Mouse (Mus musculus) granulocyte monocyte progenitor cell, adult 5-6 weeks (primary cell): ENCODE measurements at regions not wholly inside any gene's neighbourhood (a gene's known extent, or its start where the extent isn't known, plus 50 kb on each side); places are given as distances from the start of the nearest gene placed in this dataset.

Experiments used
- ATAC-seq: replicated peaks from 2 replicates; pipeline ENCODE4 v1.8.0; 2016; ENCODE audit warnings: mild to moderate bottlenecking, moderate TSS enrichment, inconsistent platforms; ENCODE audit not compliant: poor library complexity, severe bottlenecking

DNA sequence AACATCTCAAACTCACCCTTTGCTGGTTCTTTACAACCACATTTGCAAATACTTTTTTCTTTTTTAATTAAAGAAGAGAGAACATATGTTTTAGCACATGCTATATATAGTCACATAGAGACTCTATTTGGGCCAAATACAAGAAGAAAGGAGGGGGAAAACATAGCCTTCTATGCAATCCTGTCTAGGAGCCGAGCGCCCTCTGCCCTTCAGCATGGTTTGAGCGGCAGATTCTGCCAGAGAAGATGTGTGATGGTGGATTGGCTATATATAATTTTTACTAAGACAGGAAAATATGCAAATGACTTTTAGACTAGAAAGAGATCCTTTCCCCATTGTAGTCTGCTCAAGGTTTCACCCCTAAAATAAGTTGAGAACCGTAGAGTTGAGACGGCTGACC lies 60.0 kb upstream of the Myom1 start:
- no peak for ATAC-seq

DNA sequence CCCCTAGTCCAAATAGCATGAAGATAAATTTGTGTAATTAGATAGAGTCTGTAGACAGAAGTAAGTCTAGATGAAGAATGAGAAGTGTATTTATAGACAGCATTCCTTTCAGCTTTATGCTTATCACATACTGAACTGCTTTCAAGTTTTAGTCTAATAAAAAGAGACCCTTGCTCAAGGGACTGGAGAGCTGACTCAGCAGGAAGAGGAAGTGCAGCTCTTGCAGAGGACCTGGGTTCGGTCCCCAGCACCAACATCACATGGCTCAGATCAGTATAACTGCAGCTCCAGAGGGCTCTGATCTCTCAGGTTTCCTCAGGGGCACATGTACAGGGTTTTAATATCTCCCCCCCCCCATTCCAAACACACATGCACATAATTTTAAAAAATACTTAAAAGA lies 68.2 kb upstream of the Myom1 start:
- ATAC-seq = no peak

DNA sequence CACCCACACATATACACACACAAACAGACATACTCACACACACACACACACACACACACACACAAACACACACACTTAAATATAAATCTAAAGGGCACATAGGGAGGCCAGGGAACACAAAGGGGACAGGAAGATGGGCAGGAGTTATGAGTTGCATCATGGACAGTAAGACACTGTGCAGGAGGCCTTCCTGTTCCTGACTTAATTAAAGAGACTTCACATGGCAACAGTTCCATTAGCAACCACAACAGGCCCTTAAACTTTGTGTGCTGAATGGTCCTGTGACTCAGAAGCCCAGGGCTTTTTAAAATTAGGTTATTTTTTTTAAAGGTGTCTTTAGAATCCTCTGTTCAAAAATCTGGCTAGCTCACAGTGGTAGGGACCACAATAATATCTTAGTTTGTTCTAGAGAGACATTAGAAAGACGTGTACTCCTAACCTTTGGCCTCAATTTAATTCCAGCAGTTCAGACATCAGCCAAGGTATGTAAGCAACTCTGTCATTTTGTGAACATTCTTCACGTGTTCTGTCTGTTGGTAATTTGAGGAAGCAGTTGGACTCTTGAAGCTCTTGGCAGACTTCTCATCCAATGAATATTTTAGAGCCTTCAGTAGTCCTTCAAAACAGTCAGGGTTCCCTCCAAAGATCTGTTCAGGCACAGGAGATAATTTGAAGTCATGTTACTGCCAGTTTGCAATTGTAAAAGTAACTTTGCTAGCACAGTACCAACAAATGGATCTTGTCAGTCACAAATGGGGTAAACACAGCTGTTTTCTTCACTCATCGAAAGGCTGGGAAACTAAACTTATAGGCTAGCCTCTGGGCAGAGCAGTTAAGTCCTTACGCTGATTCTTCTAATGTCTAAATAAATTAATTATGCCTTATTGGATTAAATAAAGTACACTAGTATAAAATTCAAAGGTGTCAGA lies 69.0 kb upstream of the Myom1 start:
- peak; percentile 60; the same call in 1 of the 2 replicates for ATAC-seq

DNA sequence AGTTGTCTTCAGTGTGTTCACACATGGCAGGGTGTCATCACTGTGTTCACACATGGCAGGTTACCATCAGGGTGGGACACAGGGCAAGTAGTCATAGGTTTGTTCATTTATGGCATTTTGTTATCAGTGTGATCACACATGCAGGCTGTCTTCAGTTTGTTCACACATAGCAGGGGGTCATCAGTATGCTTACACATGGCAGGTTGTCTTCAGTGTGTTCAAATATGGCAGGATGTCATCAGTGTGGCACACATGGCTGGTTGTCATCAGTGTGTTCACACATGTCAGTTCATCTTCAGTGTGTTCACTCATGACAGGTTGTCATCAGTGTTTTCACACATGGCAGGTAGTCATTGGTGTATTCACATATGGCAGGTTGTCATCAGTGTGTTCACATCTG lies 69.9 kb upstream of the Myom1 start:
- no peak for ATAC-seq

DNA sequence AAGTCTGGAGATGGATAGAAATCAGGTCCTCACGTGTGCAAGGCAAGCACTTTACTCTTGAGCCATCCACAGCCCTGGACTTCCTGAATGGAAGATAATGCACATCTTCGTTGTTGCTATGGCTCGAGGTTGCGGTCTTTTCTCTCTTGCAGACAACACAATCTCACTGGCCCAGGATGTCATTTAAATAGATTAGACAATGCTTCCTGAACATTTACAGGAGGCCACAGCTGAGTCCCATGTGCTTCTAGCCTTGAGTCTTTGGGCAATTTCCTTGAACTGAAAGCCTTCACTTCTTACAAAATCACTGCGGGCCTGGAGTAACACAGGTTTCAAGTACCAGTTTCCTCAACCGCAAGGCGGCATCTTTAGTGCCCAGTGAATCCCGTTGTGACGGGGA lies 71.8 kb upstream of the Myom1 start:
- peak; percentile 42 for ATAC-seq

DNA sequence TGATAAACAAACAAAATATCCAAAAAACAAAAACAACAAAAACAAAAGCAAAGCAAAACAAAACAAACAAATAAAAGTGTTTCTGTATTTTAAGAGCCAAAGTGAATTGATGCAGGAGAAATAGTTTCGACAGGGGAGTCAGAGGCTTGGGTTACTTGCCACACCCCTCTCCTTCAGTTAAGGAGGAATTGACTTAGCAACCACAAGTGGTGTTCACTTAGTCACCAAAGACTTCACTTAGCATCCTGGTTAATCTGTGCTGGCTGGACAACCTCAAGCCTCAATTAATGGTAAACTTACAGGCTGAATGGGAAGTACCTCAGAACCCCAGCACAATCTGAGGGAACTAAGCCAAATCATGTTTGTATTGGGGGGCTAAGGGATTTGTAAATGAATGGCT lies 72.9 kb upstream of the Myom1 start:
- ATAC-seq = no peak

DNA sequence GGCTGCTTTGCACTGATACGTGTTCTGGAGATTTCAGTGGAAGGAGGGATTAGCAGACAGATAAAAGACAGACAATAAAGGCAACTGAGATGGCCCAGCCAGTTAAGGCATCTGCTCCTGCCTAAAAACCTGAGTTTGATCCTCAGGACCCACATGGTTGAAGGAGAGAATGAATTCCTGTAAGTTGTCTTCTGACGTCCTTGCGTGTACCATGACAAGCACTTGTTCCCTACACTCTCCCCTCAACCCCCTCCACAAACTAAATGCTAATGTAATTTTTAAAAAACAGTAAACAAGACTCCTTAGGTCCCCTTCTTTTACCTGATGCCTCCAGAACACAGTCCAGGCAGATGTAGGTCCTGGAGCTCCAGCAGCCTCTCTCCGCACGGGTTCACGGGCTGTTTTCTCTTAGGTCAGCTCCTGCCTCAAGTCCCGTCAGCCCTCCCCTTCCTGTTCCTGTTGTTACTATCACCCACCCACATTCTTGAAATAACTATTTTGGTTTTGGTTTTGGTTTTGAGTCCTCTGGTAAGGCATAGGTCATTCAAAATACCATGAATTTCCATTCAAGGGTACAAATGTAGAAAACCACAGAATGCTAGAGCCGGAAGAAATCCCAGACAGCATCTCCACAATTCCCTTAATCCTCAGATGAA lies 71.3 kb upstream of the Tgif1 start:
- peak; percentile 99 for ATAC-seq

DNA sequence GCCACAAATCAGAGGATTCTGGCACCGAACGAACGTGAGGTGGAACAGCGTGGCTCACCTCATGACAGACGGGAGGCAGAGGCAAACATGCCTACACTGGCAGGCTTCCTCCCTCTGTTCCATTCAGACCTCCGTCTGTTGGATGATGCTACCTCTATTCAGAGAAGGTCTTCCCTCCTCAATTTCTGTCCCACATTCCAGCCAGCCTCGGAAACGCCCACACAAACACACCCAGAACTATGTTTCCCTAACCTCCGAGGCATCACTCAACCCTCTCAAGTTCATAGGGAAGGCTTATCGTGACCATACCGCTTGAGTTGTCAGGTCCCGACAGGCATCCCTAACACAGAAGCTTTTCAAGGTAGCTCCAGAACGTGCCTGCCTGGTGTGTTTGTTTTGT lies 68.3 kb upstream of the Tgif1 start:
- ATAC-seq = no peak

DNA sequence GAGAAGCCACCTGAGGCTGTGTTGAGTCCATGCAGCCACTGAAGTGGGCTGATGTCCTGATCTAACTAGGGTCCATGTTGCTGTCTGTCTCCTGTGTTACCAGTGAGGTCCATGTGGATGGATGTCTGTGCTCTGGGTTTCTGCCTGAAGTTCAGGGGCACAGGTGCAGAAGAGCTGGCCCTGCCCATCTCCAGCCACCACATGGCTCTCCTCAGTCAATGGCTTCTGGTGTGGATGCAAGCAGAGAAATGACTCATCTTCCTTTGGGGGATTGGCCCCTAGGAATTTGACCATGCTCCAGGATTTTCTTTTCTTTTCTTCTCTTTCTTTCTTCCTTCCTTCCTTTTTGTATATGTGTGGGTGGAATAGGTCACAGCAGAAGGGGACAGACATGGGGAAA lies 66.8 kb upstream of the Tgif1 start:
- no peak for ATAC-seq

DNA sequence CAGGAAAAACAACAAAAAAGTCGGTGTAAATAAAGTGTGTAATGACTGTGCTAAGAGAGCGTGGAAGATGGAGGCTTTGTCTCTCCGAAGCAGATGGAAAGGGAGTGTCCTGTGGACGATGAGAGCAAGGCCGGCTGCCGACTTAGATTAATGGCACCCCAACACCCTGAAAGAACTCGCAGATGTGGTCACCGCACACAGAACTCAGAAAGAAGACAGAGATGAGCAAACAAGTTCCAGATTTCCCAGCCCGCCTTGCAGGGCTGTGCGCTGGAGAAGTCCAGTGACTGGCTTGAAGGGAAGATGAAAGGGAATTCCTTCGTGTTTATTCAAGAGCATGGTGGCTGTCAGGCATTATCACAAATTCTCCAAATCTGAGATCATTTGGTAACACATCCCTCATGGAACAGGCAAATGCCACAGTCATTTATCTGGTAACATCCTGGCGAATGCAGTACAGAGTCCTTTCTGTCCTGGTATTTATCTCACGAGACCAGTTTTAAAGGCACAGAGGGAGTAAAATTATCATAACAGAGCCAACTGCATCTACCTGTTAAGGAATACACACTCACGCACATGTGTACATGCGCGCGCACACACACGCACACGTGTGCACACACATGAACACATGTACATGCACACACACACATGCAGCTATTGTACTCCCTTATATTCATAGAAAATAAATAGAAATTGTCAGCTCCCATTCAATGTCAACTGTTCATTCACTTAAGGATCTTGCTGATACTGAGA lies 64.0 kb upstream of the Tgif1 start:
- no peak for ATAC-seq

DNA sequence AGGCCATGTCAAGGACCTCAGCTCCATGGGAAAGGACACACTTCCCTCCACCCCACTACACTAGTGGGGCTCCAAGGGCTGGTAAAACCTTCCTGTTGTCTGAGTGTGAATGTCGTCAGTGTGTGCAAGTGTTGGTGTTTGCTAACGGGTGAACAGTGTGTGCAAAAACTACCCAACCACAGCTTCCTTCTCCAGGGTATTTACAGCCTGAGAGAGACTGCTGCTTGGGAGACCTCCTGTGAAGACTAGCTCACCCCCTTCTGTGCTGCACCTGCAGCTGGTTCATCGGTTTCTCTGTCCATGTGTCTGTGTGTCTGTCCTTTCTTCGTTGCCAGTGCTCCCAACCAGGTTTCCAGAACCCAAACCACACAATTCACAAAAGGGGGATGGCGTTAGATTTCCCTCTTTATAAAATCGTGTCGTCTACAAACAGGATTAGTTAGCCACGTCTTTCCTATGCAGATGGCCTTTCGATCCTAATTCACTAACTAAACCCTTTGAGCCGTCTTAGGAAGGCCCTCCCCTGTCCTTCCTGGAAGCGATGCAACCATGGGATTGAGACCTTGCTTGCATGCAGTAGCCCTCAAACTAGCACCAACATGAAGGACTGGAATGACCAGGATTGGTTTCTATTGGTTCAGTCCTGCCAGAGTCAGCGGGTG lies 62.9 kb upstream of the Tgif1 start:
- peak; percentile 74 for ATAC-seq

DNA sequence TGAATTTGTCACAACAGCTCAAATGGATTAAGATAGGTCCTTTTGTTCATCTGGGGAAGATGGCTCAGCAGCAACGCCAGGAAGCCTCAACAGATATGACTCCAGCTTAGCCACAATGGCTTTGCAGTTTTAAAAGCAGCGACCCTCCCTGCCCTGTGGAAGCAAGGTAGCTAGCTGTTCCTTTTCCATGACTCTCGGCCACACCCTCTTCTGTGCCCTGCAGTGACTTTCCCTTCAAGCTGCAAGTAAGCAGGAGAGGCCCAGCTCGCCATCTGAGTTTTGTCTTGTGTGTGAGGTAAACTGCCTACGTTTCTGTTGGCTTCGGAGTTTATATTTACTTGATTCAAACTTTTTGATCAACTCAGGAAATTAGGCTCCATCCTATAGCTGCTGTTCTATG lies 62.1 kb upstream of the Tgif1 start:
- no peak for ATAC-seq

DNA sequence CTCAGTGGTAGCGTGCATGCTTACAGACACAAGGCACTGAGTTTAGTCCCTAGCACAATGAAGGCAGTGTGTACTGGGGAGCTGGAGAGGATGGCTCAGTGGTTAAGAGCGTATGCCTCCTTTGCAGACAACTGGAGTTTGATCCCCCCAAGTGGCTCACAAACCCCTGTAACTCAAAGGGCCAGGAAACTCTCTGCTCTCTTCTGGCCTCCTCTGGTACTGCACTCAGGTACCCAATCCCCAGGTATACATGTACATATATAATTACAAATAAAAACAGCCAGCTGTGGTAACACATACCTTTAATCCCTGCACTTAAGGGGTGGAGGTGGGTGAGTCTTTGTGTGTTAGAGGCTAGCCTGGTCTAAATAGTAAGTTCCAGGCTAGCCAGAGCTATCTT lies 56.9 kb upstream of the Tgif1 start:
- ATAC-seq = peak; percentile 52

DNA sequence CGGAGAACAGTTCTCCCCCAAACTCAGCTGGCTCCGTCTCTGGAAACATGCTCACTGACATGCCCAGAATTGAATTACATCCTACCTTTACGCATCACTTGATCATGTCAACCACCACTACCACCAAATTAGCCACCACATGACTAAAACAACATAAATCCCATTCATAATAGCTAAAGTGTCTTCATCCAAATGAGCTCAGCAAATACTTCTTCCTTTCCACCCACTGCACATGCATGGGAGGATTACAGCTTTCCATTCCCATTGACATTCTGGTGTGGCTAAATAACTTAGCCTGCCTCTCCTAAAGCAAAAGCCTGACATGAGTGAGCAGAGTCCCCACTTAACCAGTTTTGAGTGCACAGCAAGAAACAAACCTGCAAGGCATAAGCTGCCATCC lies 56.2 kb upstream of the Tgif1 start:
- no peak for ATAC-seq

DNA sequence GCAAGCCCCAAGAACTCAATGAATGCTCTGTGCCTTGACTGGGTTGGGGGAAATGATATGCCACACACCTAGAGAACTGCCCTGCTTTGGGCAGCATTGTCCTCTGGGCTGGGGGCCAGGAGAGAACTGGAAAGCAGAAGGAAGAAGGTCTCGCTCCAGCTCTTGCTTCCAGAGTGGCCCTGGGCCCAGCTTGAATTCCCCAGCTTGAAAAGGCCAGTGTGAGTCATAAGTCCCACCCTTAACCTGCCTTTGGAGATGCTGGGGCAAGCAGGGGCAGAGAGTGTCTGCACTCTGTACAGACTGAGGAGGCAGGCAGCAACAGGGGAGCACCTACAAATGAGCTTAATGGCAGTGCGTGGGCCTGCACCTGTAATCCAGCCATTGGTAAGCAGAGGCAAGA lies 55.0 kb upstream of the Tgif1 start:
- no peak for ATAC-seq
